Mouse (Mus musculus): ENCODE measurements around the gene Dock10. TPM values are rescaled to one million over a fixed set of nuclear protein-coding genes. Genes with fewer than 3 reads are reported as not detected.

Gene Dock10
- polyA plus RNA-seq, 1 experiment, result 23.4 TPM

DNA sequence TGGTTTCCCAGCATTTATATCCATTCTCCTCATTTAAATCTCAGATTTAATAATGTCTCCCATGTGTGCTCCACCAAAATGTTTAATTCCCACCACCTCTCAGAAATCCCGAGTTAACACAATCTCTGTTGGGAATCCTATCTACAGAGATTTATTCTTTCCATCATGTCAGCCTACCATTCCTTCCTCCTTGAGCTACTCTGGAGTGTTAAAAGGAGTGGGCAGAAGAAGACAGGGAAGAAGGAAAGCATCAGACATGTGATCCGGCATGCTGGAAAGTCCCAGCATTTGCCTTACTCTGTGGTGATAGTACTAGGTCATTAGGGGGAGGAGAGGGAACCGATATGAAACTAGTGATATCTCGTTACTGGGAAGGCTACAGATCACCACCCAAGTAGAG, 254.2 kb downstream of the Dock10 start:
- Histone ChIP-seq H3K4me1 (ENCODE audit: control insufficient read depth, insufficient read depth, low read length) (no peaks in the 10 kb centered on the region), H3K4me3 (replicated peaks; ENCODE audit: control insufficient read depth, low read depth, low read length) (no peak overlapping the region), H3K27ac (ENCODE audit: control insufficient read depth, insufficient read depth, low read depth, low read length, poor library complexity) (no peak overlapping the region)
- WGBS, result 82% methylated on average over 4 of the region's 4 CpGs
- TF ChIP-seq POLR2A (IDR thresholded peaks at IDR 0.05; ENCODE audit: borderline replicate concordance, control insufficient read depth, low read depth, low read length) (no peak), CTCF (IDR thresholded peaks at IDR 0.05; ENCODE audit: control insufficient read depth, insufficient read depth, low read length) (no peak)

DNA sequence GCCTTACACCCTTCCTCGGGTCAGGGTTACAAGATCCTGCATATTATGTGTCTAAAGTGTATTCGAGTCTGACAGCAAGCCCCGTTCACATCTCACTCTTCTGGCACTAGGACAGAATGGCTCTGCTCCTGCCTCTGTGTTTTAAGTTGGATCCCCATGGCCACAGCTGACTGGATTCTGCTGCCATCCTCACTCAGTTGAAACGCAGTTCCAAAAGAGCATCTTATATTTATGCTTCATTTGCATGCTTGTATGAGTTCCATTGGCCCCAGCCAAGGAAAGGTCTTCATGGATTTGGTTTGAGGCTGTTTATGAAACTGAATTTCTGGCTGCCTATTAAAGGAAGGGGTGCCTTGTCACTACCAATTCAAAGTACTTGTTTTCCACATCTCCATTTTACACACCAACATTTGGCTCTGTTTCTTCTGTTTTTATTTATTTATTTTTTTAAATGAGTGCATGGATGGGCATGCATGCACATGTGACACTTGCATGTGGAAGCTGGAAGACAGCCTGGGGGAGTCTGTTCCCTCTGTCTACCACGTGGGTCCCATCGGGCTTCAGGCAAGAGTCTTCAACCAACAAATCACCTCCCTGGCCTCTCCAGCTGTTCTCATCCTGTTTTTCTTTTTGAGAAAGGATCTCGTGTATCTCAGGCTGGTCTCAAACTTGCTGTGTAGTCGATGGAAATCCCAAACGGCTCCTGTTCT, 255.7 kb downstream of the Dock10 start:
- H3K27ac ChIP-seq (ENCODE audit: control insufficient read depth, insufficient read depth, low read depth, low read length, poor library complexity), result no peak overlapping the region
- TF ChIP-seq CTCF (IDR thresholded peaks at IDR 0.05; ENCODE audit: control insufficient read depth, insufficient read depth, low read length) (no peak), POLR2A (IDR thresholded peaks at IDR 0.05; ENCODE audit: borderline replicate concordance, control insufficient read depth, low read depth, low read length) (no peak)
- whole genome bisulfite sequencing, result 87% methylated on average over 9 of the region's 9 CpGs
- no peak overlapping the region for H3K4me3 ChIP-seq (replicated peaks; ENCODE audit: control insufficient read depth, low read depth, low read length)
- H3K4me1 ChIP-seq (ENCODE audit: control insufficient read depth, insufficient read depth, low read length), result no peaks in the 10 kb centered on the region

DNA sequence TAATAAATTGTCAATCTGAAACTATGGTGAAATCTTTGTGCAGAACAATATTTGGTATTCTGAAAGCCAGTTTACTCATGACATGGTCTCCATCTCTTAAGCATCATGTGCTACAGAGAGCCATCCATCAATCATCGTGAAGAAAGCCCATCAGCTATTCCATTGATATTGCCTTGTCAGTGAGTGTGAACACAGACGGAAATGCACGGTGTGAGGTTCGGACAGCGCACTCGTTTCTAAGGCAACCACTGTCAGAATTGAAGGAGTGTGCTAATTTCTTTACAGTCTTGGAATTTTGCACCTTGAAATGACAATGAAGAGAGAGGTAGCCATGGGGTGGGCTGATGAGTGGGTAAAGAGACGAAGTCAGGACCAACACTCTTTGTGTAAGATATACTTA, 259.1 kb downstream of the Dock10 start:
- Histone ChIP-seq H3K4me3 (replicated peaks; ENCODE audit: control insufficient read depth, low read depth, low read length) (no peak overlapping the region), H3K4me1 (ENCODE audit: control insufficient read depth, insufficient read depth, low read length) (no peaks in the 10 kb centered on the region), H3K27ac (ENCODE audit: control insufficient read depth, insufficient read depth, low read depth, low read length, poor library complexity) (no peak overlapping the region)
- no peak for TF ChIP-seq POLR2A (IDR thresholded peaks at IDR 0.05; ENCODE audit: borderline replicate concordance, control insufficient read depth, low read depth, low read length)
- TF ChIP-seq CTCF (IDR thresholded peaks at IDR 0.05; ENCODE audit: control insufficient read depth, insufficient read depth, low read length), result no peak
- 84% methylated on average over 7 of the region's 7 CpGs for WGBS

DNA sequence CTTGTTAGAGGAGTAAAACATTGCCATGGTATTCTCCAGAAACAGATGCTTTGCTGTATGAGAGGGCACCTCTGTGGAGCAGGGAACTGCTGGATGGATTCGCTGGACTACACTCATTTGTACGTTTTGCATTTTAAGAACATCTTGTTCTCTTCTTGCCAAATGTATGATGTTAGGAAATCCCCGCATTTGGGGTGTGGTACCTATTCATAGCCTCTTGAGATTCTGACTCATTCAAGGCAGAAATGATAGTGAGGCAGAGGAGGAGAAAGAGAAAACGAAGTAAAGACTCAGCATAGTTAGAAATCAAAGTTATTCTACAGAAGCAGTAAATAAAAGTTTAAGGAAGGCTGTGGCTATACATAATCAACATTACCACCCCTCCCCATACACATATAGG, 262.0 kb downstream of the Dock10 start:
- TF ChIP-seq CTCF (IDR thresholded peaks at IDR 0.05; ENCODE audit: control insufficient read depth, insufficient read depth, low read length) (no peak), POLR2A (IDR thresholded peaks at IDR 0.05; ENCODE audit: borderline replicate concordance, control insufficient read depth, low read depth, low read length) (no peak)
- no peak overlapping the region for H3K27ac ChIP-seq (ENCODE audit: control insufficient read depth, insufficient read depth, low read depth, low read length, poor library complexity)
- H3K4me3 ChIP-seq (replicated peaks; ENCODE audit: control insufficient read depth, low read depth, low read length), result no peak overlapping the region
- no peaks in the 10 kb centered on the region for H3K4me1 ChIP-seq (ENCODE audit: control insufficient read depth, insufficient read depth, low read length)
- WGBS, result 62% methylated on average over 4 of the region's 4 CpGs

DNA sequence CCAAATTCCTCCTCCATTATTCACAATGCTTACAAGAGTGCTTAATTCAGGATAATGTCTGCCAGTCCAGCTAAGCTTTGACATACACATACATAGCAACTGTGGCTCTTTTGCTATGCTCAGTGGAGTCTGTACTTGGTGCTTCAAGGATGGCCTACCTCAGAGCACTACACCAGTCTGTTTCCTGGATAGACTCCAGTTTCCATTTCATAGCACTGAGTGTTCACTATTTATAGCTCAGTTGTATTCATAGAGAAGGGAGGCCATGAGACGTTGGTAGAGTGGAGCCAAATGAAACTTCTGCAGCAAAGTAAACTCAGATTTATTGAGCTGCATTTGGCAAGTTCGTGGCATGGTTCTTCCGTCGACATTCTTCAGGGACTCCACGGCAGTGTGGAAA, 274.9 kb downstream of the Dock10 start:
- 69% methylated on average over 5 of the region's 5 CpGs for WGBS
- Histone ChIP-seq H3K27ac (ENCODE audit: control insufficient read depth, insufficient read depth, low read depth, low read length, poor library complexity) (no peak overlapping the region), H3K4me1 (ENCODE audit: control insufficient read depth, insufficient read depth, low read length) (no peaks in the 10 kb centered on the region), H3K4me3 (replicated peaks; ENCODE audit: control insufficient read depth, low read depth, low read length) (no peak overlapping the region)
- no peak for TF ChIP-seq CTCF (IDR thresholded peaks at IDR 0.05; ENCODE audit: control insufficient read depth, insufficient read depth, low read length)
- TF ChIP-seq POLR2A (IDR thresholded peaks at IDR 0.05; ENCODE audit: borderline replicate concordance, control insufficient read depth, low read depth, low read length), result no peak

DNA sequence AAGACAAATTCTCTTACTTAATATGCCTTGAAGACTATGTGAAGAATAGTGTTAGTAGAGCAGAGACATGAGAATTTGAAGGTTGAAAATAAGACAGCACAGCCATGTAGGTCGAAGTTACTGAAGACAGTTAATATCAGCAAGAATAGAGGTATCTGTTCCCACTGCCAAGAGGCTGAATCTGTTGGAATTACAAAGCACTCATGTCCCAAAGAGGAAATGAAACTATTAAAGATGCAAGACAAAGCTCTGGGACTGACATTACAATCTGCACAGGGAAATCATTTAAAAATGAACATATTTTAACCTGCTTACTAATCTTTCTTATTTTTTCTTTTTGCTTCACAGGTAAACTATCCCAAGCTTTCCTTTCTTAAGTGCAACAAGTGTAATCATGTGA, 283.4 kb downstream of the Dock10 start:
- TF ChIP-seq POLR2A (IDR thresholded peaks at IDR 0.05; ENCODE audit: borderline replicate concordance, control insufficient read depth, low read depth, low read length) (no peak), CTCF (IDR thresholded peaks at IDR 0.05; ENCODE audit: control insufficient read depth, insufficient read depth, low read length) (no peak)
- no peak overlapping the region for H3K27ac ChIP-seq (ENCODE audit: control insufficient read depth, insufficient read depth, low read depth, low read length, poor library complexity)
- H3K4me1 ChIP-seq (ENCODE audit: control insufficient read depth, insufficient read depth, low read length), result no peaks in the 10 kb centered on the region
- no peak overlapping the region for H3K4me3 ChIP-seq (replicated peaks; ENCODE audit: control insufficient read depth, low read depth, low read length)
- WGBS, result 62% methylated on average over 1 of the region's 1 CpGs

DNA sequence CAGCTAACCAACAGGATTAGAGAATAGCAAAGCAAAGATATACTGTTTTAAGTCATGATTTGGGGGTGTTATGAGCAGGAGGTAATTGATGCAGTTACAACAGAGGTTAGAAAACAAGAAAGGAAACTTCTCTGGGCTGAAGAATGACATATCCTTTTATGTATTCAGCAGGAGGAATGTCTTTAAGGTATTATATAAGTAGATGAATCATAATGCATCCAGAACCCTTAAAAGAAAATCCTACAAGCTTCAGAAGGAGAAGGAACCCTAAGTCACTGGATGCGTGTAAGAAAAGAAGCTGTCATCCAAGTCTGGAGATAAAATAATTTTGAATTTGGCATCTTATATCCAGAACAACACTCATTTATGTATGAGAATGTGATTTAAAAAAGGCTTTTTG, 285.9 kb downstream of the Dock10 start:
- 83% methylated on average over 1 of the region's 1 CpGs for WGBS
- H3K4me3 ChIP-seq (replicated peaks; ENCODE audit: control insufficient read depth, low read depth, low read length), result no peak overlapping the region

DNA sequence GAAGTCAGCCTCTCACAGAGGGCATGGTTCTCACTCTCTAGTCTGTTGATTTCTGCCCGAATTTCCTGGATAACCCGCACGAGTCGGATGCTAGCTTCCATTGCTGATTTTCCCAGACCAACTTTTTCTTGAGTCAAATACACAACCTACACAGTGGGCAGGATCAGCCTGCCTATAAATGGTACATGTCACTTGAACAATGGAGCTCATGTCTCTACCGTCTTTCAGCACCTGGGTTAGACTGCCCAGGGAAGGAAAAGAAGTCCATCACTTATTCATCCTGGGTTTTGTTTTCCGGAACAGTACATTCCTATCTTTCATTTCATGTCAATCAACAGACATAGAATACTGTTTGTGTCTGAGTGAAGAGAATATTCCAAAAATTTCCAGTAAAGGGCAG, 297.0 kb downstream of the Dock10 start, which contains the start of gene Gm45261:
Gm45261 (minus strand) TSS at position 101 of the 400 bp plus-strand sequence.
- H3K4me3 ChIP-seq (replicated peaks; ENCODE audit: control insufficient read depth, low read depth, low read length), result no peak within 1 kb of the TSS
- H3K27ac ChIP-seq (ENCODE audit: control insufficient read depth, insufficient read depth, low read depth, low read length, poor library complexity), result no peak within 1 kb of the TSS
- no peaks in the 10 kb centered on the region for H3K4me1 ChIP-seq (ENCODE audit: control insufficient read depth, insufficient read depth, low read length)
- 85% methylated on average over 6 of the region's 6 CpGs for WGBS
- no peak for TF ChIP-seq POLR2A (IDR thresholded peaks at IDR 0.05; ENCODE audit: borderline replicate concordance, control insufficient read depth, low read depth, low read length)

More for the DNA sequence above, 285.9 kb downstream of the Dock10 start:
- no peak for TF ChIP-seq CTCF (IDR thresholded peaks at IDR 0.05; ENCODE audit: control insufficient read depth, insufficient read depth, low read length)
- no peak for TF ChIP-seq POLR2A (IDR thresholded peaks at IDR 0.05; ENCODE audit: borderline replicate concordance, control insufficient read depth, low read depth, low read length)
- H3K4me1 ChIP-seq (ENCODE audit: control insufficient read depth, insufficient read depth, low read length), result no peaks in the 10 kb centered on the region
- no peak overlapping the region for H3K27ac ChIP-seq (ENCODE audit: control insufficient read depth, insufficient read depth, low read depth, low read length, poor library complexity)

DNA sequence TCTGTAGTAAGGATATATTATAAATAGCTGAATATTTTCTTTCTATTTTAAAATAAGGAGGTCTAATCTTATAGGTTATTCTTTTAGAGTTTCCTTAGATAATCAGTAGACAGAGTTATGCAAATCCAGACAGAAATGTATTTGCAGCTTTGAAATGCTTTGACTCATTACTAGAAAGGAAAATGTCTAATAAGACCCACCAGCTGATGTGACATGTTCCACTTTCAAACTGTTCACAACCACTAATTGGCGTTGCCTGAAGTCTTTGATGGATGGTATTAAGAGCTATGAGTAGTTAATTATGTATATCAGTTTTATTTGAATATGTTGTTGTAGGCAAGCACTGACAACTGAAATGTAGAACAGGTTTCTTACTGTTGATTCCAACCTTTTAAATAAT, 298.4 kb downstream of the Dock10 start:
- no peak for TF ChIP-seq POLR2A (IDR thresholded peaks at IDR 0.05; ENCODE audit: borderline replicate concordance, control insufficient read depth, low read depth, low read length)
- no peak for TF ChIP-seq CTCF (IDR thresholded peaks at IDR 0.05; ENCODE audit: control insufficient read depth, insufficient read depth, low read length)
- H3K4me1 ChIP-seq (ENCODE audit: control insufficient read depth, insufficient read depth, low read length), result no peaks in the 10 kb centered on the region
- WGBS, result 78% methylated on average over 1 of the region's 1 CpGs
- no peak overlapping the region for H3K4me3 ChIP-seq (replicated peaks; ENCODE audit: control insufficient read depth, low read depth, low read length)
- no peak overlapping the region for H3K27ac ChIP-seq (ENCODE audit: control insufficient read depth, insufficient read depth, low read depth, low read length, poor library complexity)
